Mouse (Mus musculus): Measurements from ENCODE around the gene Galm.
"Not testable (repeated sequence)": the region's sequence is repeated elsewhere in the genome, so short reads cannot be mapped to it uniquely, and the experiment has no call there.

Galm gene

DNA sequence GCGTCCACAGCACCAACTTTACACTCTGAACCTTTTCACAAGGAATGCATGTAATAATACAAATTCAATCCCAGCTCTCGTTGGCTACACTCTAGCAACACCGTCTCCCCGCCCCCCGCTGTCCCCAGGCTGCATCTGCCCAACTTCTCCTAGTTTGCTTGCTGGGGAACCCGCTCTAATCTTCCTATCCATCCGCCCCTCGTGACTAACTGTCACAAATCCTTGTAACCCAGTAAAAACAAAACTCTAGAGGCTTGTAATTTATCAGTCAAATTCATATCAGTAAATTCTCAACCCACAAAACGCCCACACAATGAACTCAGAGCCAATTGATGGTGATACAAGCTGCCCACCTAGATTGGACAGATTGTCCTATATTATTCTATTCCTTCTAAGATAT, 93.9 kb downstream of the Galm start:
- DNase-seq: no peak

DNA sequence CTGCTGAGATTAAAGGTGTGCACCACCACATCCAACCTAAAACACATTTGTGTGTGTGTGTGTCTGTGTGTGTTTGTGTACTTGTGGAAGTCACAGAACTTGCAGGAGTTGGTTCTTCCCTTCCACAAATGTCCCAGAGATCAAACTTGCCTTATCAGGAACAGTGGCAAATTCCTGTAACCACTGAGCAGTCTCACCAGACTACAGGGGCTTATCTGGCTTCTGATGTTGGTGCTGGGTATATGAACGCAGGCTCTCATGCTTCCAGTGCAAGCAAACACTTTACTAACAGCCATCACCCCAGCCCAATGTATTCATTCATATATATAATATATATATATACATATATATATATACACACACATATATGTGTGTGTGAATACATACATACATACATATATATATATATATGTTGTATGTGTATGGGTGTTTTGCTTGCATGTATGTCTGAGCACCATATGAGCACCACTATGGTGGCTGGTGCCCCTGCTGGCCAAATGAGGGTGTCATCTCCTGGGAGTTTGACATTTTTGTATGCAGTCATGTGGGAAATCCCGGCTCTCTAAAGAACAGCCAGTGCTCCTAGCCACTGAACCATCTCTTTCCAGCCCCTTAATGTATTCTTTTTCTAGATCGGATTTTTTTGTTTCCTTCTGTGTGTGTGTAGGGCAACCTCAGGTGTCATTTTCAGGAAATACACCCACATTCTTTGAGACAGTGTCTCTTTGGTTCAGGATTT, 94.8 kb downstream of the Galm start:
- peak; percentile 33 for DNase-seq

DNA sequence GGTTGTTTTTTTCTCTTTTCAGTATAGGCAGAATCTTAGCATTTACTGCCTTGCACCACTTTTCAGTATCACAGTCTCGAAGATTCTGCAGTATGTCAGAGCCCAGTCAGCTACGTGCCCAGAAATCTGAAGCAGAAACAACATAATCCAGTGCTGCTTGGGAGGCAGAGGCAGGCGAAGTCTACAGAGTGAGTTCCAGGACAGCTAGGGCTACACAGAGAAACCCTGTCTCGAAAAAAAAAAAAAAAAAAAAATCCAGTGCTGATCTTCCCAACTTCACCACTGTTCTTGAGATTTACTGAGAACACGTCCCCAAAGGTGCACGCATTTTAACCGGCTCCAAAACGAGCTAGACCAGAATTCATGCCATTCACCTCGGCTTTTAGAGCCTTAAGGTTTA, 96.6 kb downstream of the Galm start:
- peak; percentile 7 for DNase-seq

DNA sequence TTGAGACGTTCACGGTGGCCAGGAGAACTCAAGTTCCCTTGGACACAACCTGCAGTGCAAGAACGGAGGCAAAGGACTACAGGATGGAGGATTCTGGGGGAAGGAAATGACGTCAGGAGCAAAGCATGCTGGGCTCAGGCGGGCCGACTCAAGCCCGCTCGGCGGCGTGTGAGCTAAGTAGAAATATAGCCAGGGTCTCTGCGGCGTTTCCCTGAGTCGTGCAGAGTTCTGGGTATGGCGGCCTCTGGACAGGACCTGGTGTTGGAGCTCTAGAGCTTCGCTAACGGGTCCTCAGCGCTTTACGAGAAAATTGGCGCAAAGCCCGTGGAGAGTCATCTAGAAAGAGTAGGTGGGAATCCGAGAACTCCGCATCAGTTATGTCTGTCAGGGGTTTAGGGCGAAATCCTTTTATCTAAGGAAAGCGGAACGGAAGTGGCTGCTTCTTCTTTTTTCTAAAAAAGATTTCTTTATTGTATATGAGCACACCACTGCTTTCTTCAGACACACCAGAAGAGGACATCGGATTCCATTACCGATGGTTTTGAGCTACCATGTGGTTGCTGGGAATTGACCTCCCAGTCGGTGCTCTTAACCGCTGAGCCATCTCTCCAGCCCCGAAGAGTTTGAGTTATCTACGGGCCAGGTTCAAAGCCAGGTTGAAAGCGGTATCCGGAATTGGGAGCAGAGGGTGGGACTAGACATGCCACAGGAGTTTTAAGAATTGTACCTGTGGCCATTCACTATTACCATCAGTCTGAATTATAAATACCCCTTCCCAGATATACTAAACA, 97.2 kb downstream of the Galm start, which contains the start of gene Gemin6:
Gene Gemin6 (plus strand): TSS at position 116 of the 791 bp plus-strand sequence.
- peak; percentile 91 for DNase-seq

DNA sequence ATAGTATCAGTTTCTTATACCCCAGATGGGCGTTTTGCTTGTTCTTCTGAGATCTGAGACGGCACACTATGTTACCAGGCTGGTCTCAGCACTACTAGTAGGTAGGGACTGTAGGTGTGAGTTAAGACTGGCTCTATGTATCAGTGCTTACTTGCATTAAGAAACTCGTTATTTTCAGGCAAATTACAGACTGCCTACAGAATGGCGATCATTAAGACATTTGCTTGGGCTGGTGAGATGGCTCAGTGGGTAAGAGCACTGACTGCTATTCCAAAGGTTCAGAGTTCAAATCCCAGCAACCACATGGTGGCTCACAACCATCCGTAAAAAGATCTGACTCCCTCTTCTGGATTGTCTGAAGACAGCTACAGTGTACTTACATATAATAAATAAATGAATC, 97.9 kb downstream of the Galm start:
- not testable (repeated sequence) for DNase-seq

DNA sequence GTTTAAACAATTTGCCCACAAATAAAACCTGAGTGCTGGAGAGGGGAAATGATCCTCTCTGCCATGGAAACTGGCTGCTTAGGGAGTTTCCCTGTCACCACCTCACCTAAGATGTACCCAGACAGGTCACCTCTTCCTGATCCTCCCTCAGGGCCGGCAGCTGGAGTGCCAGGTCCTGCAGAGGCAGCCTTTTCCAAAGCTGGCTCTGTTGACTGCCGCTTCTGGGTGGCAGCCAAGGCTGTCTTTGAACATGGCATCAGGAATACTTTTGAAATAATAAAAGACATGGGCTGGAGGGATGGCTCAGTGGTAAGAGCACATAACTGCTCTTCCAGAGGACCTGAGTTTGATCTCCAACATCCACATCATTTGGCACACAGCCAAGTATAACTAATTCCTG, 102.1 kb downstream of the Galm start:
- no peak for DNase-seq

DNA sequence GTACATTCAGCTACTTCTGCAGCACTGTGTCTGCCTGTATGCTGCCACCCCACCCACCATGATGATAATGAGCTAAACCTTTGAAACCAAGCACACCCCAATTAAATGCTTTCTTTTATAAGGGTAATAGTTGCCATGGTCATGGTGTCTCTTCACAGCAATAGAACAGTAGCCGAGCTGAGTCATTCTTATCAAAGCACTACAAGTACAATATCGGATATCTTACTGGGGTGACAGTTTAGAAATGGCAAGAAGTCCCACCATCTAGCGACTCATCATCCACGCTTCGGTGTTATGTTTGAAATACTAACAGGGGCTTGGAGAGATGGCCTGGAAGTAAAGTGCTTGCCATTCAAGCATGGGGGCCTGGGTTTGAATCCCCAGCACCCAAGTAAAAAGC, 106.6 kb downstream of the Galm start:
- no peak for DNase-seq

DNA sequence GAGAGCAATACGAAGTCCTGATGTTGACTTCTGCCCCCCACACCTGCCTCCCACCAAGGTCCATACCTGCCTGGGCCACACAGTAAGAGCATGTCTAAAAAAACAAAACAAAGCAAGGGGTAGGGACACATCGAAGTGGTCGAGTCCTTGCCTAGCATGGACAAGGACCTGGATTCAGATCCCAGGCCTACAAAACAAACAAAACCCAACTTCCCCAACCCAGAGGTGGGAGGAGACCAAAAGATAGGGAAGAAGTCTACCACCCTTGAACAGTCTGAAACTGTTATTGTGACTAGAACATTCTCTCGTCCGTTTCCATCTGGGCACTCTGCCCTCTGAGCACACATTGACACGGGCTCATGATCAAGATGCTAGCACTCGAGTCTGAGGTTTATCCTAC, 107.1 kb downstream of the Galm start:
- no peak for DNase-seq

All from kidney, adult 9 months (tissue).